Mouse (Mus musculus) urinary bladder, postnatal 14 days (tissue): Measurements from ENCODE around the gene 2610507B11Rik.

ENCODE experiments used
- DNase-seq: peaks from one replicate; pipeline ENCODE4 v3.0.0; 2021; ENCODE audit warnings: low spot score

2610507B11Rik gene

DNA sequence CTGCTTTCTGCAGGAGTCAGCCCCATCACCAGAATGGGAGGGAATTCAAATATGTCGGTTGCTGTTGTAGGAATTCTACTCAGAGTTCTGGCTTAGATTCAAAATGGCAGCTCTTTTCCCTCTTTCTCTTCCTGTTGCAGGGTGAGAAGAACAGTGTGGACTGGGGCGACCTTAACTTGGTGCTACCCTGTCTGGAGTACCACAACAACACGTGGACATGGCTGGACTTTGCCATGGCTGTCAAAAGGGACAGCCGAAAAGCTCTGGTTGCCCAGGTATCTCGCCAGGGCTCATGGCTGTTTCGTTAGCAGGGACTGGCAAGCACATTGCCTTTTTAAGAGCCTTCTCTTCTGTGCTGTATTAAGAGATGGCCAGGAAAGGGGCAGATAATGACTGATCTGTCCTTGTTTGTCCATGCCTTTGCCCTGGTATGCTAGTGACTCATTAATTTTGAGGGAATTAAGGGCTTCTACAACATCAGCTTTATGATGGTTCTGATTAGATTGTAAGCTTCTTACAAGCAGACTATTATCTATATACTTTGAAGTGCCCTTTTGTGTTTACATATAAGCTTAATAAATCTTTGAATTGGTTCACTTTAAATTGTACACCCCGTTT lies 27.7 kb downstream of the 2610507B11Rik start:
- no peak for DNase-seq

- DNase-seq, result no peak
Measured at GRCm38 (mm10) chr11:78290654-78291053, 29.1 kb downstream of the 2610507B11Rik start, which contains the start of gene BC030499. TSS of gene BC030499 (plus strand) at chr11:78290841.

- DNase-seq, result no peak
Measured at GRCm38 (mm10) chr11:78294585-78294984, 33.0 kb downstream of the 2610507B11Rik start.

GRCm38 (mm10) chr11:78300917-78301316 lies 39.4 kb downstream of the 2610507B11Rik start:
- no peak for DNase-seq

- DNase-seq, result peak; percentile 89
Measured at GRCm38 (mm10) chr11:78301357-78302084, 40.0 kb downstream of the 2610507B11Rik start, which contains the start of gene Spag5. TSS of gene Spag5 (plus strand) at chr11:78301529.

DNA sequence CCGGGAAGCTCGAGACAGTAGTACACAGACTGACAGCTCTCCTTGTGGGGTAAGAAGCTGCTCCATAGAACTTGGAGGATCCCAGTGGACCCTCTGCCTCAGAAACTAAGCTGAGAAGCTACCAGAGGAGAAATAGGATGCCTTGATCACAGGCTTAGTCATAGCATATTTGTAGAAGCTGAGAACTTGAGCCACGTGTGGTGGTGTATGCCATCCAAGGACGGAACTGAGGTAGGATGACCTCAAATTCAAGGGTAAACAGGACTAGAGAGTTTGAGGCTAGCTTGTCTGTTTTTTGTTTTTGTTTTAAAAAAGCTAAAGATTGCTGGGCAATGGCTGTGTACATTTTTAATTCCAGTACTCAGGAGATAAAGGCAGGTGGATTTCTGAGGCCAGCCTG lies 43.7 kb downstream of the 2610507B11Rik start:
- no peak for DNase-seq

DNA sequence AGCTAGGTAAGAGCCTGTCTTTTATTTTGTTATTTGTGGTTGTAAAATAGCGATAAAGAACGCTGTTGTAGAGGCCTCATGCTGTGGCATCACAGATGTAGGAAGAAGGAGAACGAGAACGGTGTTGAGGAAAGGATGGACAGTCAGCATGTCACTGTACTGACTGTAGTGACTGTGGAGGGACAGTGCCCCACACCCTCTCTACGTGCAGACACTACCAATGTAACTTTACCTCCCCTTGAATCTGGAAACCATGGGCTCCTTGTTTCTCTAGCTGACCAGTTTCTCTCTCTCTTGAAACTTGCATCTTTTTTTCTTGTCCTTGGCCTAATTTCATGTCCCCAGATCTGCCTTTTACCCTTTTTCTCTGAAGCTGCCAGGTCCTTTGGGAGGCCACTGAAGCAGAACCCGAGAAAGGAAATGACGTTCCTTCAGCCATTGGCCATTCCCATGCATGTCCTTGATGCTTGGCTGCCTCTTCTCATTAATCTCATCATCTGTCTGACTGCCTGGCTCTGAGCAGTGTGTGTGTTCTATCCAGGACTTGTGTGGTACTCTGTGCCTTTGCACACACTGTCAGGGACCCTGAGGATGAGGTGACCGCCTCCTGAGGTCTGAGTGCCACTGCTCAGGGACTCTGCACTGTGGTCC lies 49.4 kb downstream of the 2610507B11Rik start:
- no peak for DNase-seq

- DNase-seq, result no peak
Measured at GRCm38 (mm10) chr11:78313662-78314061, 52.1 kb downstream of the 2610507B11Rik start.

DNA sequence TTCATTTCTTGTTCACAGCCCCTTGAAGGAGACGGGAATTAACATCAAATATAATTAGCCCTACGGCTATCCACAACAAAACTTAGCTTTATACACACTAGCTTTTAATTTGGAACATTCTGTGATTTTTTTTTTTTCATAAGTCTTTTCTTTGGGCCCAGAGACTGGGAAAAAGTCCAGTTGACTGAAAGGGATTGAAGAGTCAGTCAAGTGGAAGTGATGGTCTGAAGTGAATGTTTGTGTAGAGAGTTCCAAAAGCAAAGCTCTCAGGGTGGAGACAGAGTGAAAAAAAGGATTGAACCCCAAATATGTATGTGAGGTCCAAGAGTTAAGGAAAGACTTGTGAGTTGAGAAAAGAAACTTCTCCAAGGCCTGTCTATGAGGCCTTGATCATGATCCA lies 56.9 kb downstream of the 2610507B11Rik start:
- no peak for DNase-seq

GRCm38 (mm10) chr11:78322076-78322831 lies 60.7 kb downstream of the 2610507B11Rik start:
- no peak for DNase-seq

GRCm38 (mm10) chr11:78322860-78323259 lies 61.3 kb downstream of the 2610507B11Rik start, which contains the start of gene Aldoc:
TSS of gene Aldoc (plus strand) at chr11:78322968.
- peak; percentile 85 for DNase-seq

DNA sequence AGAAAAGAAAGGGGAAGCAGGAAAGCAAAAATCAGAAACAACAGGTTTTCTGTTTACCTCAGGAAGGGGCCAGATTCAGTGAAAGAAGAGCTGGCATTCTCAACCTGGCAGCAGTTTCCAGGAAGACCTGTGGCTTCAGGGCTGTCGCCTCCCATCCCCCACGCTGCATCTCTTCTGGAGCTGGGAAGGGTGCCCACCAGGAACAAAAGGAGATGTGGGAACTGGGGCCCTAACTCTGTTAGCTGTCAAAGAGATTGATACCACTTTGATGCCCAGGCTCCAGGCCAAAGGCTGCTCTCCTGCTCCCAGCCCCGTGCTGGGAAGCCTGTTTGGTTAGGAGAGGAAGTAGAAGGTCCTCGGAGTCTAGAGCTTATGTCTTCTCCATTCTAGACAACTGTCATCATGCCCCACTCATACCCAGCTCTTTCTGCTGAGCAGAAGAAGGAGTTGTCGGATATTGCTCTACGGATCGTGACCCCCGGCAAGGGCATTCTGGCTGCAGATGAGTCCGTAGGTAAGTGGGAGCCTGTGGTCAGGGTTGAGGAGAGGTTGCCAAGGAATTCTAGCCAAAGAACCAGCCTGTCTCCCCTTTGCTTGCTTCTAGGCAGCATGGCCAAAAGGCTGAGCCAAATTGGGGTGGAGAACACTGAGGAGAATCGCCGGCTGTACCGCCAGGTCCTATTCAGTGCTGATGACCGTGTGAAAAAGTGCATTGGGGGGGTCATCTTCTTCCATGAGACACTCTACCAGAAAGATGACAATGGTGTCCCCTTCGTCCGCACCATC lies 62.6 kb downstream of the 2610507B11Rik start:
- DNase-seq, result no peak

GRCm38 (mm10) chr11:78324965-78325364 lies 63.4 kb downstream of the 2610507B11Rik start:
- DNase-seq, result no peak

- DNase-seq, result no peak
Measured at GRCm38 (mm10) chr11:78327215-78327614, 65.7 kb downstream of the 2610507B11Rik start.

GRCm38 (mm10) chr11:78327634-78328511 lies 66.3 kb downstream of the 2610507B11Rik start, which contains the start of gene Pigs:
TSS of gene Pigs (plus strand) at chr11:78328415.
- peak; percentile 98 for DNase-seq

- DNase-seq, result no peak
Measured at GRCm38 (mm10) chr11:78328512-78329056, 67.0 kb downstream of the 2610507B11Rik start.

DNA sequence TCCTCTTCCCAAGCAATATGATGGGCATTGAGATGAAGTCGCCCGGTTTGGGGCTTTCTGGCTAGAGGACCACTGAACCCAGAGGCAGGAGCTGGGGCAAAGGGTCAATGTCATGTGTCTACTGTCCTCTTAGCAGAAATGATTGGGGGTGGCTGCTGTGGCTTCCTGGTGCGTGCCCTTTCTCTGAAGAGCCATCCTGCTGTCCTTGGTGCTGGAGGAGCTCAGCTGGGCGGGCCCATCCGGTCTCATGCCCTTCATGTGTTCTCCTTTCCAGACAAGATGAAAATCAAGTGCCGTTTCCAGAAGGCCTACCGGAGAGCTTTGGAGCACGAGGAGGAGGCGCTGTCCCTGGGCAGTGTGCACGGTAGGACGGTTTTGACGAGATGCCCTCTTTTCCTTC lies 71.1 kb downstream of the 2610507B11Rik start:
- DNase-seq, result no peak

DNA sequence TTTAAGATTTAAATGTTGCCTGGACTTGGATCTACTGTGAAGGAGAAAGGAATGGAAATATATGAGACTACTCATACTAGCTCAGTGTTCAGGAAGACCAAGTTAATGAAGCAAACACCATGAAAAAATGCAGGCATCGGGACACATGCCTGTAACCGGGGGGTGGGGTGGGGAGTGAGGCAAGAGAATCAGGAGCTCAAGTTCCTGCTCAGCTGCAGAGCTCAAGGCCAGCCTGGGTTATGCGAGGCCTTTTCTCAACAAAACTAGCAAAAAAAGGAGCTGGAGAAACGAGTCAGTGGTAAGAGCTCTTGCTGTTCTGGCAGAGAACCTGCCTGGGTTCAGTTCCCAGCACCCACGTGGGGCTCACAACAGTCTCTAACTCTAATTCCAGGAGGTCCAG lies 72.4 kb downstream of the 2610507B11Rik start:
- DNase-seq, result no peak

- no peak for DNase-seq
Measured at GRCm38 (mm10) chr11:78337040-78337439, 75.5 kb downstream of the 2610507B11Rik start.
